Mouse (Mus musculus) hindbrain, embryonic 11.5 days (tissue): ENCODE results near the gene Fam207a. TPM values are rescaled to one million over a fixed set of nuclear protein-coding genes. Genes with fewer than 3 reads are reported as not detected.

ENCODE experiments used
- polyA plus RNA-seq: library from polyadenylated mRNA; unstranded; fragments of >200 nt; fragmentation: Nextera tagmentation; extraction: Ambion mirVana; gene quantifications from 2 replicates; pipeline ENCODE4 v1.2.1, GENCODE M21; 2014

Gene Fam207a
- polyA plus RNA-seq, 1 experiment from 2014 or later, result 34.6 TPM

Other genes with a start within 250 kb of the Fam207a start
- 5.2 and 6.3 TPM in 2 replicates for gene Adarb1, start 97.5 kb downstream of the Fam207a start, polyA plus RNA-seq
- gene Itgb2, start 14.5 kb upstream of the Fam207a start, polyA plus RNA-seq, result 1.2 and 1.8 TPM in 2 replicates
- 73.1 and 79.3 TPM in 2 replicates for gene Pttg1ip, start 65.9 kb upstream of the Fam207a start, polyA plus RNA-seq
- 287 and 321 TPM in 2 replicates for gene Sumo3, start 90.3 kb upstream of the Fam207a start, polyA plus RNA-seq
- gene Gm49325, start 90.4 kb upstream of the Fam207a start, polyA plus RNA-seq, result 2.2 TPM in 1 of 2 replicates, not detected in the other
- 40.5 and 50.0 TPM in 2 replicates for gene Ube2g2, start 106.5 kb upstream of the Fam207a start, polyA plus RNA-seq
- 0.56 and 0.64 TPM in 2 replicates for gene Tspear, start 170.8 kb upstream of the Fam207a start, polyA plus RNA-seq
- not detected in 2 replicates for gene Gm19402, start 175.0 kb upstream of the Fam207a start, polyA plus RNA-seq
- gene Gm9508, start 181.4 kb upstream of the Fam207a start, polyA plus RNA-seq, result not detected in 2 replicates
- not detected in 2 replicates for gene Gm10272, start 190.8 kb upstream of the Fam207a start, polyA plus RNA-seq
- not detected in 2 replicates for gene Gm10024, start 195.7 kb upstream of the Fam207a start, polyA plus RNA-seq
- not detected in 2 replicates for gene Gm10142, start 200.0 kb upstream of the Fam207a start, polyA plus RNA-seq
- gene Krtap12-1, start 204.8 kb upstream of the Fam207a start, polyA plus RNA-seq, result not detected in 2 replicates
- gene Gm10100, start 210.7 kb upstream of the Fam207a start, polyA plus RNA-seq, result not detected in 2 replicates
- gene Gm18596, start 226.9 kb upstream of the Fam207a start, polyA plus RNA-seq, result not detected in 2 replicates
- not detected in 2 replicates for gene Gm9736, start 235.6 kb upstream of the Fam207a start, polyA plus RNA-seq
- gene Gm3233, start 243.9 kb upstream of the Fam207a start, polyA plus RNA-seq, result not detected in 2 replicates